Mouse (Mus musculus) cerebellum, postnatal 10 days (tissue): Measurements from ENCODE around the gene Dhh.
A peak's percentile ranks its signal among the peaks of the same experiment; 100 is the strongest.

Experiments used
- DNase-seq, 2 experiments: peaks; one replicate each; pipeline ENCODE4 v3.0.0; 2021; ENCODE audit warnings: mixed read lengths in 2 of 2

Gene Dhh

DNA sequence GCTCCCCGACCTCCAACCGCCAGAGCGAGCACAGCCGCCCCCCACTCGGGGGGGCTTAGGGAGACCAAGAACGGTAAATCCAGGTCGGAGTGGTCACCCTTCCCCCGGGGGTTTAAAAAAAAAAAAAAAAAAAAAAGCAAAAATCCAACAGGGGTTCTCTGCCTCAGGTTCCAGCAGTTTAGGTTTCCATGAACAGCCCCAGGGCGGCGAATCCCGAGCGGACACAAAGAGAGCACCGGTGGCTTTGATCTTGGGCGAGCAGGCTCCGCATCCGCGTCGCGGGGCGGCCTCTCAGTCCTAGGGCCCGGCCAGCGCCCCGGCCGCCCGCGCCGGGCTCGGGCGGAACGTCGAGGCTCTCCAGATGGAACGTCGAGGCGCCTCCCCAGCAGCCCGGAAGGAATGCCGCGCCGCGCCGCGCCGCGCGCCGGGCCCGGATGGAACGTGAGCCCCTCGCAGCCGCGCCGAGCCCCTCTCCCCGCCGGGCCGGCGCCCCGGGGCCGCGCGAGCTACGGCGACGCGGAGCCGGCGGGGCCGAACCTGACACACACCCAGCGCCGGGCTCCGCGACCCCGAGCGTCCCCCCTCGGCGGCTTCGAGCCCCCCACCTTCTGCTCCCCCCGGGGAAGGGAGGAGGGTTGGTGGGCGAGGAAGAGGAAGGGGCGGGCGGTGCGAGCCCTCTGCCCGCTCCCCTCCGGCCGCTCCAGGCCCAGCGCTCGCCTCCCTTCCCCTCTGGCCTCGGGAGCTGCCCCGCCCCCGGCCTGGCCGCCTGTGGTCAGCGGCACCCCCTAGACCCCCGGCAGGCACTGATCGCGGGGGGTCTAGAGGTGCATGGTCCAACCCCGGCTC lies 27.0 kb downstream of the Dhh start, which contains the start of gene Kmt2d:
Gene Kmt2d (minus strand): TSS at position 135 of the 846 bp plus-strand sequence.
- DNase-seq, result no peak

DNA sequence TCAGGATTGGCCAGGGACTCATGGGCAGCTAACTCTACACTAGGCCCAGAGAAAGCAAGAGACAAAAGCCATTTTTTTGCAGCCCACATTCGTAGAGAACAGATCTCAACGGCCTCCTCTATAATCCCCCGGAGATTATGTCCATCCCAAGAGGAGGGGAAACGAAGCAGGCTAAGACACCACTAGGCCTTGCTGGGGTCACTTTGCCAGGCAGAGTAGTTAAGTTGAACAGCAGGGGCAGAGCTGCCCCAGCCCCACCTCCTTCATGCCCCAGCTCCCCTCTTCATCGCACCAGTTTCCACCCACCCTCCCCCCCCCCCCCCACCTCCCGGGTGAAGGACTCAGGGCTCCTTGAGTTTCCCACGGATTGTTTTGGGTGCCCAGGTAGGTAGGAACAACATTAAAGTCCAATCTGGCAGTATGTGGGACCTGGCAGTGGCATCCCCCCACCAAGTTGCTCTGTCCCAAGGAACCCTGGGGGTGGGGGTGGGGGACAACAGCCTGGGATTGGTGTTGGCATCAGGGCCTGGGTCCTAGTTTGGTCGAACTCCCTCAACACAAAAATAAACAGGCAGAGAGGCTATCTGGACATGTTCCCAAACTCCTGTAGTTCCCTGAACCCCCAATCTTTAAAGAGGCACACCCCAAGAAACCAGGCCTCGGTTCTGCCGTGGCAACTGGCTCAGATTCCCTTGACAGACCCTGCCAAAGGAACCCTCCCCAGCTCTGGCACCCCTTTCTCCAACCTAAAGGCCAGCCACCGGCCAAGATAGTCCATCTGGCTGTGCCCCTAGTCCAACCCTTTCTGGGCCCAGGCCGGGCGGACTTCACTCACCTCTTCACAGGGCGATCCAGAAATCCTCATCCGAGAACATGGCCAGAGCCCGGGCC lies 27.9 kb downstream of the Dhh start:
- DNase-seq, result peak; percentile 82 to 89

DNA sequence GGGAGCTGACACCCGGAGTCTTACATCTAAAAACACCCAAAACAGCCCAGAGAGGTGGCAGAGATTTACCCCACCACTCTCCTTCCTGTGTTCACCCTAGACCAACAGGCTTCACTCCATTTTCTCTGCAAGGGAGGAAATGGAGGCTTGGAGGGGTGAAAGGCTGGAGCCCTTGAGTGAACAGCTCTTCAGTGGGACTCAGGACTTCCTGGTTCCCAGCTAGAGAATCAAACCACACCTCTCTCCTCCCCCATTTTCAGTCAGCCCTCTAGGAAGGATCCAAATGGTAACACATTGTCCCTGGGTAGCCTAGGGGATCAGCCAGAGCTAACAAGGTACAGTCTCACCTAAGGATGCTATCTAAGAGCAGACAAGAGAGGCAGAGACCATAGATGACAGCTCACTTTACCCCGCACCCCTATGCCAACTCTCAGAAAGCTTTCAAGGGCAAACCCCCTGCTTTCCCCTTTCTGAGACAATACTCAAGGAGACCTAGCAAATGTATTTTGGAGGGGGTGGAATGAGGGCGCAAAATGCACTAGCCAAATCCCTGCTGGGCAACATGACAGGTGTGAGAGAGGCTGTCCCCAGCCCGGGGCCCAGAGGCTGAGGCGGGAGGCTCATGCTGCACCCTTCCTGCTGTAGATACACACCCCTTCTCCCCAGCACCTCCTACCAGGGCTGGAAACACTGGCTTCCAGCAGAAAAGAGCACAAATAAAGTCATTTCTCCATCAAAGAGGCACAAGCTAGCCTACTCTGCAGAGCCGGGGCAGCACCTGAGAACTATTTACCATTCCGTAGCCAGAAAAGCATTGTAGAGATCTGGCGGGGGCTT lies 28.8 kb downstream of the Dhh start:
- peak in 1 of 2 experiments; percentile 40 for DNase-seq

DNA sequence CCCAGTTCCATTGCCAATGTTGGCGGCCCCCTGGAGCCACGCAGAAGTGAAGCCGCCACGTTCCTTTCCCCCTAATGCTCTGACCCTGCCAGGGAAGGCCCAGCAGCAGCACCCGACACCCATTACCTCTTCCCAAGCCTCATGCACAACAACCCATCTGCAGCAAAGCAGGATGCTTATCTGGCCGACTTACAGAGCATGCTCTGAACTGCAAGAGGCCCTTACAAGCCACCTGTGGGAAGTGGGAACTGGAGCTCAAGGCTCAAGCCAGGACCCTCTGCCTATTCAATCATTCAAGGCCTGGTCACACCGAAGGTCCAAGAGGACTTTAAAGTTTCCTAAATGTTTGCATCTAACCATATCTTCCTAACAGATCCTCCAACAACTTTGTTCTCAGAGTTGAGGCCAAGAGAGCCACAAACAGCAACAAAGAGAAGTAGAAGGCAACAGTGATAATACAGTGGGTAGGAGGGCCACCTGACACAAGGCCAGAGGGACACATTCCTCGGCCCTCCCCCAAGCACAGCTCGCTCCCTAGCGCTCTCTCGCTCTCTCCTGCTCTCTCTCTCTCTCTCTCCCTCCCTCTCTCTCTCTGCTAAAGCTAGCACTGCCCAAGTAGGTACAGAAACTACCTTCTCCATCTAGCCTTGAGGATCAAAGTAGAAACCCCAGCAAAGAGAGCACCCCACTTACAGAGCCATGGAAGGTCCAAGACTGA lies 29.8 kb downstream of the Dhh start:
- DNase-seq, result no peak

DNA sequence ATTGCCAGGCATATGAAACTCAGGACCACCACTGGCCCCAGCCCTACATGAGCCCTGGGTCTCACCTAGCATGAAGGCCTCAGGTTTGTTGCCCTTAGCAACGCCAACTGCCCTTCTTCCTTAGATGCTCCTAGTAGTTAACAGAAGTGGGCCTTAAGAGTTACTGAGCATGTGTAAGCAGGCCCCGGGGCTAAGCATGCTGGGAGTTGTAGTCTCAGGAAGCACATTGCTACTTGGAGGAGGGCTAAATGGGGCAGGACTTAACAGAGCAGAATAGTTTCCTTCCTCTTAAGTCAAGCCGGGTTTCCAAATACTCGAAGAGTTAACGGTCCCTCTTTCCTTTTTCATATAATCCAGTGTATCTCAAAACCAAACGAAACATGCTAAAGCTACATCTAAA lies 31.0 kb downstream of the Dhh start:
- DNase-seq, result peak; percentile 54 to 58

DNA sequence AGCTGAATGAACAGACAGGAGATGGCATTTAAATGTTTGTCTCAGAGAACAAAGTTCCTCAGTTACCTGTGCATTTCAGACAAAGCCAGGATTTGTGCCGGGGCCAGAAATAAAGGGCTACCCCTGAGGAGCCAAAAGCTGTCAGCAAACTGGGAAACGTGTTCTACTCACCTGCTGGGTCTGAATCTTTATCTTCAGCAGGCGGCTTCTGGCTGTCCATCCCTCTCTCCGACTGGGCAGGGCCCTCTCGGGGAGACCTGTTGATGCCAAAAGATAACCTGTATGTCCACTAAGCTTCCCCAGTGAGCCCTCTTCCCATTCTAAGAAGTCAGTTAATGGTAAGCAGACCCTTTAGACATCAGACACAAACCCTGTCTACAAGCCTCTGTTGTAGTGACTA lies 31.8 kb downstream of the Dhh start:
- no peak for DNase-seq

DNA sequence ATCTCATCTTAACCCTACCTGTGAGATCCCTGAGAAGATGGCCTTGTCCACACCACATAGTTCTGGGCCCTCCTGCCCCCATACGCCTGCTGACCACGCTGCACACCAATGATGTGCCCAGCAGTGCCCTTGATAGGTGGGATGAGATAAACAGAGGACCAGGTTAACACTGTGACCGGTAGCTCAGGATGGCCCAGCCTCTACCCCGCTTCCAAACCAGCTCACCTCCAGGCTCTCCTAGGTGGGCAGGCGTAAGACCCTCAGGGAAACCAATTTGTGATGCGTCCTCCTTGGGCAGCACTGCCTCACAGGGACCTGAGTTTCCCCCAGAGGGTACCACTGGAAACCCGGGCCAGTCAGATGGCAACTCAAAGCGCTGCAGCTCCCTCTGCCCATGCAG lies 32.6 kb downstream of the Dhh start:
- no peak for DNase-seq

DNA sequence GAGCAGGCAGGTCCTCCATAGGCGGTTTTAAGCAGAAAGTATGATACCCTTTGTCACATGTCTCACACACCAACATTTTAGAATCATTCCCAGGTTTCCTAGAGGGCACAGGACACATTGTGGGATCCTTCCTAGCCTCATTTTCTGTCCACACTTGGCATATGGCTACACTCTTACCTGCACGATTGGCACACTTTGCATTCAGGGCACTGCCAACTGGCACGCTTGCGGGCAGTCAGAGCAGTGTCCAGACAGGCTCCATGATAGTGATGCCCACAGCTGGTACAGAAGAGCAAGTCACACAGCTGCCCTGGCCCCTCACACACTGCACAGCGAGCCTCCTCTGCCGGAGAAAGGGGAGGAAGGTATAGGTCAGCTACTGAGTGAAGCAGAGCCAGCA lies 33.4 kb downstream of the Dhh start:
- no peak for DNase-seq

DNA sequence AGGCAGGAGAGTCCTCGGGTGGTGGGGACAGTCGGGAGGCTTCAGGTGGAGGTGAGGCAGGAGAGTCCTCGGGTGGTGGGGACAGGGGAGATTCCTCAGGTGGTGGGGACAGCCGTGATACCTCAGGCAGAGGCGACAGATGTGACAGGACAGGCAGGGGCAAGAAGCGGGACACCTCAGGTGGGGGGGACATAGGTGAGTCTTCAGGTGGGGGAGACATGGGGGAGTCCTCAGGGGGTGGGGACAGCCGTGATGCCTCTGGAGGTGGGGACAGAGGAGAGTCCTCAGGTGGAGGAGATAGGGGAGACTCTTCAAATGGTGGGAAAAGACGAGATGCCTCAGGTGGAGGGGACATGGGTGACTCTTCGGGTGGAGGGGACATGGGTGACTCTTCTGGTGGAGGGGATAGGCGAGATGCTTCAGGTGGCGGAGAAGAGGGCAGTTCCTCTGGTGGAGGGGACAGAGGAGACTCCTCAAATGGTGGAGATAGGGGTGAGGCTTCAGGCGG lies 34.8 kb downstream of the Dhh start:
- no peak for DNase-seq

DNA sequence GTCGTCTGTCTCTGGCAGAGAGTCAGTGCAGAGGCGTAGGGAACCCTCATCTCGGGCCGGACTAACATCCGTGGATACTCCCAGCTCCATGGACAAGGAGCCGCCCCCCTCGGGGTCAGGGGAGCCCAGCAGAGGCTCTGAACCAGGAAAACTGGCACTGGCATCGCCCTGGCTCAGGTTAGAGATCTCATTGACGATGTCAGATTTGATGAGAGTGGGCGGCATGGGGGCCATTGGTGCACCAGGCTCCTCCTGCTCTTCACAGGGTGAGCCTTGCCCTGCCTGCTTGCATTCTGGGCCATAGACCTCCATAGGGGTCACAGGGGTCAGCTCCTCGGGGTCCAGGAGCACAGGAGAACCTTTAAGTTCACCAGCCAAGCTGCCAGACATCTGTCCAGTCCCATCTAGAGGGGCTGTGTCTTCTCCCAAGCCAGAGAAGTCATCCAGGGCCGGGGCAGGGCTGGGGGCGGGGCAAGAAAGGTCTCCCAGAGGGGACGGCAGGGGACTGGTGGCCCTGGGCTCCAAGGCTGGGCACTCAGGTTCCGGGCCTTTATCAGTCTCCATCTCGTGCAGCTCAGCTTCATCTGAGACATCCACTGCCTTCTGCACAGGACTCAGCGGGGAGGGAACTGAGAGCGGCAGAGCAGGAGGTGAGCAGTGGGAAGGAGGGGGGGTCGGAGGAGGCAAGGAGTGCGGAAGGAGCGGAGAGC lies 36.5 kb downstream of the Dhh start:
- no peak for DNase-seq

DNA sequence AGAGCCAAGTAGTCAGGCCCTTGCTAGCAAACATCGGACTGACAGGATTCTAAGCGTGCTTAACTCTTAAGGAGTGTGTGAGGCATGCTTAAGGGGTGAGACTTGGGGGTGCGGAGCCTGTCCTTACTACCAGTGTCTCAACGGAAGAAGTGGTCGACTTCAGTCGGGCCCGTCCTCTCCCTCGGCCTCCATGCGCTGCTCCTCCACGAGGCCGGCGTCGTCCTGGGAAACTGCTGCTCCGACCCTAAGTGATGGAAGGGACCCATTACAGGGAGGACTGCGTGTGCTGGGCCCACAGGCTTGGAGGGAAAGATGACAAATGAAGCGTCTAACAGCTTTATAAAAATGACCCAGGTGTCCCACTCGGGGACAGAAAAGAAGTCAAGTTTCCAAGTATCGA lies 37.4 kb downstream of the Dhh start:
- no peak for DNase-seq

DNA sequence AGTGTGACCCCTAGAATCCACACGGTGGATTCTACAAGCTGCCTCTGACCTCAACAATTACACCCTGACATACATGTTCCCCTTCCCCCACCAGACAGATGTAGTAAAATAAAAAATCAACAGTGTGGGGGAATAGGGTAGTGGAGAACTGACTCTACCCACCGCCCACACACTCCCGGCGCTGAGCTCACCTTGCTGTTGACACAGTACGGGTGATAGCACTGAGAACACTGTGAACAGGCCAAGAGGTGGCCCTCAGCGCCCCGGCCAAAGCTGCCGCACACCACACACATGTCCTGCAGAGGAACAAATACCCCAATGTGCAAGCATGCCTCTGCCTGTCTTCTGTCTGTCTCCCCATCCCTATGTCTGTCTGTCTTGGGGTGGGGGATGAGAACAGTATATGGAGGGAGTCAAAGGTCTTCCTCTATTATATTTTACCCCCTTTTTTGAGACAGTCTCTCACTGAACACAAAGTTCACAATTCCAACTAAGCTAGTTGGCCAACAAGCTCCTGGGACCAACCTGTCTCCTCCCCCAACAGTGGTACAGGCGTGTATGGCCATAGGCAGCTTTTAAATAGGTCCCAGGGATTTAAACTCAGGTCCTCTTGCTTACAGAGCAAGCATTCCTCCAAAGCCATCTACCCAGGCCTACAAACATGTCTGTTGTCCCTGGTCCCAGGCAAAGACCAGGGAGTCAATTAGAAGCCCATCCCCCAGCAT lies 38.9 kb downstream of the Dhh start:
- no peak for DNase-seq

DNA sequence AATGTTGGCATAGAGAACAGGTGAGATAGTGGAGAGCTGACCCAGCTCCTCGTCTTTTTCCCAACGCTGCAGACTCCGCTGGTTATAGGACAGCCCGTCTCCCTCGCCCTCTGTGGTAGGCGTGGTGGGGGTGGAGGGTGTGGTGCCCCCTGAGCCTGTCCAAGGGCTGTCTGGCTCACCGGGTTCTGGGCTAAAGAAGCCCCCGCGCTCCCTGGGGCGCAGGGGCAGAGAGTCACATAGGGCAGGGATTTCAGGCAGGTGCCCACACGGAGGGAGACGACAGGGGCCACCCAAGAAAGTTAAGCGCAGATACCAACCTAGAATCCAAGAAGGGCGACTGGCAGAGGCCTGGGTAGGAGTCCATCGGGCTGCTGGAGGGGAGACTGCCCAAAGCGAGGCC lies 44.1 kb downstream of the Dhh start:
- DNase-seq, result no peak

DNA sequence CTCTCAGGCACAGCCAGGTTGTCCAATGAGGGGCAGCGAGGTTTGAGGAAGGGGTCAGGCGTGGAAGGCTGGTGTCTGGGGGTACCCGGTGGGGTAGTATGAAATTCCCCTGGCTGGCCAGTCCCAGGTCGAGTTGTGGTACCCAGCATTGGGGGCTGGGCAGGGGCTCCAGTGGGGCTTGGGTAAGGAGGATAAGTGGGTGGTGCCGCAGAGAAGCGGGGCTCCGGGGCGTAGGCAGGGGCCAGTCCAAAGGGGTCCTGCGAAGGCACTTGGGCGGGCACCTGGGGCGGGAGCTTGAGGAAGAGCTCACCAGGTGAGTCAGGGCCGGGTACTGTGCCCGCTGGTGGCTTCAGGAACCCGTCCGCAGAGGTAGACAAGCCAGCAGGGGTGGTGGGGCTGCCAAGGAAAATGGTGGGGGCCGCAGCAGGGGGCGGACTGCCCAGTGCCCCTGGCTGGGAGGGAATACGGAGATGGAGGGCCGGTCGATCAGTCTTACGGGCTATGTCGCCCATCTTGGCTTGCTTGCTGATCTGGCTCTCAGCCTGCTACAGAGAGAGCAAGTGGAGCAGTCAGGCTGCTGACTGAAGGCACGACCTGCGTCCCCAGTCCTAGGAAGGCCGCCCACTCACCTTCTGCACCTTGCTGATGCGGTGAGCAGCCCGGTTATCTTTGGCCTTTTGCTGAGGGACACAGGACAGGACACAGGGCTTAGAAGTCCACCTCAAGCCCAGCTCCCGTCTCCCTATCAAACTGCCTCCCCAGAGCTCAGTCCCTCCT lies 45.0 kb downstream of the Dhh start:
- DNase-seq, result no peak

DNA sequence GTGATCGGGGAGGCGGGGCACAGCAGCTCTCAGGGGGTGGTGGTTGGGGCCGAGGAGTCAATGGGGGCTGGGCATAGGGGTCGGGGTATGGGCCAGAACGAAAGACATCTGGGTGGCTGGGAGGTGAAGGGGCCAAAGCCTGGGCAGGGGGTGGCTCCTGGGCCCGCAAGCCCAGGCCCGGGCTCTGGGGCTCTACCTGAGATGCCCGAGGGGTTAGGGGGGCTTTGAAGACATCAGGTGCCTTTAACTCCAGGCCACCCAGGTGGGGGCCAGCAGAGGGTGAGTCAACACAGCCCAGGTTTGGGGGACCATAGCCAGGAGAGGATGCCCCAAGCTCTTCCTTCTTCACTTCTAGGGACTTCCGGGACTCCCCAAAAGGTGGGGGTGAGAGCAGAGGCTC lies 45.6 kb downstream of the Dhh start:
- no peak for DNase-seq

DNA sequence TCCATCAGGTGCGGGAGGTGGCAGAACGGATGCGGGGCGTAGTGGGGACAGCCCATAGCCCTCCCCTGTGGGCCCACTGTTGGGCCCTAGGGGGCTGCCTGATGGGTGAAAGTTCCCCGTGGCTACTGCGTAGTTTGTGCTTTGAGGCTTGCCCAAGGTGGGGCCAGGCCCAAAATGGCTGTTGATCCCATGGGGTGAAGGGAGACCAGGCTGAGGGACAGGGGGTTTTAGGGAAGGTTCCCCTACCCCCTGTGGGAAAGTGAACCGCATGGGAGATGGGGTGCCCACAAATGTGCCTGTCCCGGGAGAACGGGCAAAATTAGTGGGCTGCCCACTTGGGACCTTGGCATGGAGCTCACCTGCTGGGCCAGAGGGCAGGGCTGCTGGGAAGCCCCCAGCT lies 46.3 kb downstream of the Dhh start:
- DNase-seq, result no peak

DNA sequence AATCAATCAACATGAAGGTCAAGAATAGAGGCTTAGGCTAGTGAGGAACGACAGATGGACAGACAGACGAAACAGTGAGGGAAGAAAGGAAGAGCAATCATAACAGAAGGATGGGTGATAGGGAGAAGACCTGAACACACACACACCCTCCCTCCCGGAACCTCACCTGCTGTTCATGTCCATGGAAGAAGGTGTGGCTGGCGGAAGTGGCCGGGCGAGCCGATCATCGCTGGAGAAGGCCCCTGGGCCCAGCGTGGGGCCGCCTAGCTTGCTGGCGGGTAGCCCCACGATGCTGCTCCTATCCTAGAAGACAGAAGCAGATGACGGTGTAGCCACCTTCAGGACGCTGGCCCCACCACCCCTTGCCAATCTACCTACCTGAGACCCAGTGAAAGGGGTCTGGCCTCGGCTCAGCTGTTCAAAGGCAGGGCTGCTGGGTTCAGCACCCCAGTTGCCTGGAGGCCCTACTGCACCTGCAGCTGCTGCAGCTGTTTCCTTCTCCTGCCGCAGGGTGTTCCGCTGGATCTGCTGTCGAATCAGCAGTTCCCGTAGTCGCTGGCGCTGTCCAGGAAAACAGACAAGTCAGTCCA lies 47.0 kb downstream of the Dhh start:
- DNase-seq, result no peak

DNA sequence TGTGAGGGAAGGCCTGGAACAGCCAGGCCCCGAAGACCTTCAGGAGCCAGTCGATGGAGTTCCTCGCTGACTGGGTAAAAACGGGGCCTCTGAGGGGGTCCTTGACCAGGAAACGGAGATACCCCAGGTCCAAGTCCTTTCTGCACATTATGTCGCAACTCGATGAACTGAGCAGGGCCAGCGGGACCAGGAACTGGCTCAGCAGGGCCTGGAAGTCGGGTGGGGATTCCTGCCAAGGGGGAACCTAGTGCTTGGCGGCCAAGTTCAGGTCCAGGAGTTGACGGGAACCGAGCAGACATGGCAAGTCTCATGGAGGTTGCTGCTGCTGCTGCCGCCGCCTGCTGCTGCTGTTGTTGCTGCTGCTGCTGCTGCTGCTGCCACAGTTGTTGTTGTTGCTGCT lies 47.7 kb downstream of the Dhh start:
- no peak for DNase-seq

DNA sequence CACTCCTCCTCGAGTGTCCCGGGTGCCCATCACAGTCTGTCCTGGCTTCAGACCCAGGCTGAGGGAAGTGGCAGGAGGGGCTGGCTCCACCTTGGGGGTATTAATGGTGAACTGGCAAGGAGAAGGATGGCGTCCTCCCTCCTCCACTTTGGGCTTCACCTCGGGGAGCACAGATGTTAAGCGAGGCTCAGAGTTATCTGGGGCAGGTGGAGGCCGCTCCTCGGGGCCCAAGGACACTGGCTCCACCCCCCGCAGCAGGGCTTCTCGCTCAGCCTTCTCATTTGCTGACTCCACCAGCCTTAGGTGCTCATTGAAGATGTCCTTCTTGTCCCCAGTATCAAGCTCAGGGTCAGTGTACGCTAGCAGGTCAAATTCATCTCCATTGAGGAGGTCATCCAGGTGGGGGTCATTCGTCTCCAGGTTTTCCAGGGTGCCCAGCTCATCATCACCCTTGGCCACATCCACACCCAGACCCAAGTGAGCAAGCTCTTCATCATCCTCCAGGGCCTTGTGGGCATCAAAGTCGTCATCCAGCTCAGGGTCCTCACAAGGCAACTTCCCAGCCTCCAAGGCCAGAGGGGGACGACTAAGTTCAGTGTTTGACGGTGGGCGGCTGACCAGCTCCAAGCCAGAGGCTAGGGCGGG lies 48.3 kb downstream of the Dhh start:
- no peak for DNase-seq
